Mouse (Mus musculus) C2C12 (cell line): ENCODE measurements around the gene Bicc1.

Experiments
- CTCF ChIP-seq: IDR thresholded peaks from one replicate; pipeline ENCODE4 v1.5.1; 2011; ENCODE audit not compliant: control insufficient read depth, insufficient read depth, insufficient read length
- MAX ChIP-seq: IDR thresholded peaks from one replicate; pipeline ENCODE4 v1.6.1; 2011; ENCODE audit warnings: mild to moderate bottlenecking, control low read depth

GRCm38 (mm10) chr10:71104791-71105190 is 54.7 kb downstream of the Bicc1 start:
- TF ChIP-seq CTCF (no peak), MAX (no peak)
